Mouse (Mus musculus): ENCODE measurements around the gene Fh1.

GRCm38 (mm10) chr1:175640435-175641150 lies 15.2 kb upstream of the Fh1 start:
- TF ChIP-seq POLR2A (IDR thresholded peaks at IDR 0.05; ENCODE audit: borderline replicate concordance, insufficient read depth, low read length) (no peak), CTCF (IDR thresholded peaks at IDR 0.05; ENCODE audit: borderline replicate concordance, insufficient read depth, low read depth, low read length) (no peak)
